Mouse (Mus musculus) spleen, adult 18-20 months (tissue): ENCODE results near the gene Pik3cg.

Source experiments
- DNase-seq, 2 experiments: peaks; one replicate each; pipeline ENCODE4 v3.0.0; 2022; ENCODE audit warnings: mixed read lengths in 2 of 2

Pik3cg gene

DNA sequence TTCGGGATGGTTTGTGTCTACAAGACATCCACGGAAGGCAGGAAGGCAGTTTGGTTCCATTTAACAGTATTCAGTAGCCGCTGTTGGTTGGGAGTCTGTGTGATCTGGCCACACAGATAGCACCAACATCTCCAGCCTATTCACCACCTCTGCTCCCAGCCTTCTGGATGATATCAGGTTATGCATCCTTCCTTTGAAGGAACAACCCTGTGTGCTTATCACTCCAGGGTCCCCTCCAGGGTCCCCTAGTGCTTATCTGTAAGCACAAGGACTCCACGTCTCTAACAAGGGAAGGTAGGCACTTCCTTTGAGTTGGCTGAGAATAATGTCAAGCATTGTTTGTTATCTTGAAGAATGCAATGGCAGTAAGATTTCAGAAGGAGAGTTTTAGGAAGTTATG, 65.3 kb downstream of the Pik3cg start:
- no peak for DNase-seq

- DNase-seq, result no peak
Observed at GRCm38 (mm10) chr12:32141766-32142165, 66.7 kb downstream of the Pik3cg start.

DNA sequence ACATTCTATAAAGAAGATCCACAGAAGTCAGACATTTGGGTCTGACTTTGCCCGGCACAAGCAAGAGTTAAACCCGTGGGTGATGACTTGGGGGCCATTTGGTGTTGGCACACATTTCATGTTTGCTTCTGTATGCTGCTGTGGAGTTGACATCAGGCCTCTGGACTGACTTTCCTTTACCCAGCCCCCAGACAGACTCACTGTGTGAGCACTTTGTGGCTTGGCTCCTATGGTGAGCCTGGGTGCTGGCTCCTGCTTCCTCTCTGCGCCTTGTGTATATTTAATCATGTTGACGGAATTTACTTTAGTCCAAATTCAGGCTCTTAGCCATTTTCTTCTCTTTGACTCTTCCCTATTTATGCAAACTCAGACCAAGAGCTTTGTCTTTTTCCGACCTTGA, 69.6 kb downstream of the Pik3cg start:
- DNase-seq, result no peak

DNA sequence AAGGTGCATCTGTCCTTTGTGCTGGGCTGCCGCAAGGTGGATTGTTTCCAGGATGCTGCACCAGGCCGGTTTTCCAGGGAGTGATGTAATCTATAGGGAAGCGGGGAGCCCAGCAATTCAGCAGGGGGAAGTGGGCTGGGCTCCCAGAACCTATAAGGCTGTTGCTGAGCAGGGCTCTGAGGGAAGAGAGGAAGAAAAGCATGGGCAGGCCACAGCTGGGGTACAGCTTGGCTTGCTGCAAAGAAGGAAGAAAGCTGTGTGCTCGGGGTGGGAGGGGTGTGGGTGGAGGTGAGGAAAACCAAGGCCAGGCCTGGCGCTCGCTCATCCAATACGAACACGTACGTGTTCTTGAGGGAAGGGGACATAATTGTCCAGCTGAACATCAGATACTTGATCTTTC, 70.1 kb downstream of the Pik3cg start:
- no peak for DNase-seq

DNA sequence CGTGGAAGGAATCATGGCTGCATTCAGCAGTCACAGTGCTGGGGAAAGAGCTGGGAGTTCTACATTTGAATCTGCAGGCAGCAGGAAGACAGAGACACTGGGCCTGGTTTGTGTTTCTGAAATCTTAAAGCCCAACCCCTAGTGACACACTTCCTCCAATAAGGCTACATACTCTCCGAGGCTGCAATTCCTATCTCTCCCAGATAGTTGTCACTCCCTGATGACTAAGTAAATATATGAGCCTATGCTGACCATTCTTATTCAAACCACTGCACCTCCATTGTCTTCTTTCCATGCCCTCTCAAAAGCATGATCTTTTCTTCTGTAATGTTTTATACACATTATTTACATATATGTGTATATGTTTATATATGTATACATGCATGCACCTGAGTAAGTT, 70.9 kb downstream of the Pik3cg start:
- no peak for DNase-seq

- DNase-seq, result no peak
Observed at GRCm38 (mm10) chr12:32127599-32128507, 80.6 kb downstream of the Pik3cg start.

DNA sequence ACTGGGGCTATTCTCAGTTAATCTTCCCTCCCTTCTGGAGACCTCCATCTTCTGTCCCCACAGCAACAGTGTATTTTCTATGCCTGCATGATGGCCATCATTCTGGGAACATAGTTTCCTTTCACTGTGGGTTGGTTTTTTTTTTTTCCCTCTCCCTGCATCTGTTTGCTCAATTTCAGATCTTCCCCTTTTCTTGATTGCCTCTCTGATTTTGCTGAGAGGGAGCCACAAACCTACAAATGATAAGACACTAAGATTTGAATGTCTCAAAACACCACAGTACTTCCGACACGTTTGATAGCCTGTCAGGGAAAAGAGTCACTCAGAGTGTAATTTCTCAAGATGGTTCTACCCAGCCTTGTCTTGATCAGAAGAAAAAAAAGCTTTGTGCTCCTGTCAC, 81.3 kb downstream of the Pik3cg start:
- no peak for DNase-seq

- DNase-seq, result no peak
Observed at GRCm38 (mm10) chr12:32124456-32124855, 84.0 kb downstream of the Pik3cg start.

DNA sequence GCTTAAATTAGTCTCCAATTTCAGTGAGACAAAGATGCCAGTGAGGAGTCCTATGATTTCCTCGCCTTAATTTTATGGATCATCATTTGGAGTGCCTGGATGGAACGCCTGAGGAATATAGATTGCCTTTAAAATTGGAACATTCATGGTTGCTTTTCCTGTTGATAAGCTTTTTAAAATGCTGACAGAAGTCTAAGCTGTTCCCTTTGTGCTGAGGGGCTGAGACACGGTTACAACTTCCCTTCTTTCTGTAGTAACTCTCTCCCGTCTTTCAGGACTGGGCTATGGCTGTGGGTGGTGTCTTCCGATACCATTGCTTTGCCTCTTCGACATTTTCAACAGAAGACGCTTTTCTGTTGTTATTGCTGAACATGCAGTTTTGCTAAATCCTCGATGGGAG, 84.4 kb downstream of the Pik3cg start:
- no peak for DNase-seq

- DNase-seq, result no peak
Observed at GRCm38 (mm10) chr12:32123559-32123958, 84.9 kb downstream of the Pik3cg start.
